Mouse (Mus musculus): ENCODE measurements around the gene Doc2g. TPM values are rescaled to one million over a fixed set of nuclear protein-coding genes. Genes with fewer than 3 reads are reported as not detected.

Doc2g gene
- total and polyA plus RNA-seq, 2 experiments from 2014 or later: 5.5 to 8.8 TPM

DNA sequence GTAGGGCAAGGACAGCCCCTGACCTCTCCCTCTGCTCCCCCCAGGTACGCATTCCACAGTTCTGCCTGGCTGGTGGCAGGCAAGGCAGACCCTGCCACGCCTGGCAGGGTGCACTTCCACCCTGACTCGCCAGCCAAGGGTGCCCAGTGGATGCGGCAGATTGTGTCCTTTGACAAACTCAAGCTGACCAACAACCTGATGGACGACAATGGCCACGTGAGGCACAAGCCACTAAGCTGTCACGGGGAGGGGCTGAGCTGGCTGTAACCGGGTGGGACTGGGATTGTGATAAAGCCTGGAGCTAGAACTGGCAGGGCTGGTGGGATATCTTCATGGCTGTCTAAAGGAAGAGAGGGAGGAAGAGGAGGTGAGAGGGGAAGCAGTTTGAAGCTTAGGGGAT is 5.9 kb upstream of the Doc2g start:
- H3K4me1 ChIP-seq (ENCODE audit: insufficient read depth, low read length): peaks cover 7% of the 10 kb centered on the region; the same call in 1 of the 2 replicates
- no peak overlapping the region for H3K9ac ChIP-seq (replicated peaks; ENCODE audit: low read length, poor library complexity, severe bottlenecking)
- WGBS: 59% methylated on average over 8 of the region's 8 CpGs
- H3K9me3 ChIP-seq (ENCODE audit: low read length): no peaks in the 10 kb centered on the region
- ATAC-seq (ENCODE audit: low FRiP score): no peak
- DNase-seq (ENCODE audit: low spot score): no peak
- no peak for TF ChIP-seq CTCF (IDR thresholded peaks at IDR 0.05)
- H3K4me2 ChIP-seq (ENCODE audit: low read depth, low read length, poor library complexity, severe bottlenecking): no peak overlapping the region
- no peak overlapping the region for H3K27ac ChIP-seq (ENCODE audit: low read depth, low read length)
- no peaks in the 10 kb centered on the region for H3K36me3 ChIP-seq (ENCODE audit: insufficient read depth, low read length)
- no peaks in the 10 kb centered on the region for H3K27me3 ChIP-seq (ENCODE audit: insufficient read depth, low read length)
- no peak overlapping the region for H3K4me3 ChIP-seq (ENCODE audit: low read depth, low read length)

DNA sequence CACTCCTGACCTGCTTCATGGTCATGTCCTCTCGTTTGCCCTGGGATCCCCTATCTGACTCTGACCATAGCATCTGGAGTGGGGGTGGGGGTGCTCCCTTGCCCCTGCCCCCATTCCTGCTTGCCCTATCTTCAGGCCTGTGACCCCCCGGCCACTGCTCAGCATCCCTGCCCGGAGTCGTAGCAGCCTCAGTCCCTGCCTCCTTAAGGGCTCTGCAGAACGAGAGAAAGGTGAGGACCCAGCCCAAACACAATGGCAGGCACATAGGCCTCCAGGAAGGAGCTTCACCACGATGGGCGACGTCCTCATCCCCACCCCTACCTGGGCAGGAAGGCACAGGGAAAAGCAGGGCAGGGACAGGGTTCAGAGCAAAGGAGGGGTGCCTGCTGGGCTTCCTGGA is 4.8 kb upstream of the Doc2g start:
- no peak for DNase-seq (ENCODE audit: low spot score)

DNA sequence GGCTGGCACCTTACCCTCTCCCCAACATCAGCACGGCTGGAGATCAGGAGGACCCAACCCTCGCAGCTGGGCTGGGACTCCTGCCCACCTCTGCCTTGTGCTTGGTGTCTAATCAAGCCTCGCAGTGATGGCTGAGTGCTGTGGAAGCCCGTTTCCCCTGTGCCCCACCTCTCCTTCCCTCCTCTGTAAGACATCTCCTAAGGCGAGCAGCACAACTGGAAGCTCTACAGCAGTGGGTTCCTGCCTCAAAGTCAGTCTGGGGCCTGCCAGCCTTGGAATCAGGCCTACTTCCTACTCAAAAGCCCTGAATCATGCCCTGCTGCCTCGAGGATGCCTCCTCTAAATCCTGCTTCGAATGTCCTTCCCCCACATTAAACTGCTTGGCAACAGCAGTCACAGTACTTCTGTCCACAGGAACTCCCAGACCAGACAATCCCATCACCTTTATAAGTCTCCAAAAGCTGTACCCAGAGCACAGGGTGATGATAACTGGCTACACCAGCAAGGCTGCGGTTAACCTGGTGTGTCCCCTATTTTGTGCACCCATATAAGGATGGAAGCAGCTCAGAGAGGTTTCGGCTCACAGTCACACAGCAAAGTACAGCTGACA is 3.9 kb upstream of the Doc2g start:
- WGBS: 82% methylated on average over 9 of the region's 9 CpGs
- H3K36me3 ChIP-seq (ENCODE audit: insufficient read depth, low read length): no peaks in the 10 kb centered on the region
- H3K4me1 ChIP-seq (ENCODE audit: insufficient read depth, low read length): peaks cover 7% of the 10 kb centered on the region; the same call in 1 of the 2 replicates
- no peak overlapping the region for H3K9ac ChIP-seq (replicated peaks; ENCODE audit: low read length, poor library complexity, severe bottlenecking)
- TF ChIP-seq CTCF (IDR thresholded peaks at IDR 0.05): no peak
- DNase-seq (ENCODE audit: low spot score) (no peak), ATAC-seq (ENCODE audit: low FRiP score) (no peak)
- H3K4me3 ChIP-seq (ENCODE audit: low read depth, low read length): peak overlapping the region; percentile 56; the same call in 1 of the 2 replicates
- no peaks in the 10 kb centered on the region for H3K27me3 ChIP-seq (ENCODE audit: insufficient read depth, low read length)
- no peak overlapping the region for H3K27ac ChIP-seq (ENCODE audit: low read depth, low read length)
- no peaks in the 10 kb centered on the region for H3K9me3 ChIP-seq (ENCODE audit: low read length)
- peak overlapping the region; percentile 64 for H3K4me2 ChIP-seq (ENCODE audit: low read depth, low read length, poor library complexity, severe bottlenecking)

More for the DNA sequence above, 4.8 kb upstream of the Doc2g start:
- Histone ChIP-seq H3K36me3 (ENCODE audit: insufficient read depth, low read length) (no peaks in the 10 kb centered on the region), H3K27ac (ENCODE audit: low read depth, low read length) (no peak overlapping the region), H3K4me2 (ENCODE audit: low read depth, low read length, poor library complexity, severe bottlenecking) (no peak overlapping the region), H3K9ac (replicated peaks; ENCODE audit: low read length, poor library complexity, severe bottlenecking) (no peak overlapping the region), H3K4me1 (ENCODE audit: insufficient read depth, low read length) (peaks cover 7% of the 10 kb centered on the region; the same call in 1 of the 2 replicates), H3K27me3 (ENCODE audit: insufficient read depth, low read length) (no peaks in the 10 kb centered on the region), H3K4me3 (ENCODE audit: low read depth, low read length) (no peak overlapping the region), H3K9me3 (ENCODE audit: low read length) (no peaks in the 10 kb centered on the region)
- WGBS: 74% methylated on average over 8 of the region's 8 CpGs
- no peak for ATAC-seq (ENCODE audit: low FRiP score)
- TF ChIP-seq CTCF (IDR thresholded peaks at IDR 0.05): no peak

DNA sequence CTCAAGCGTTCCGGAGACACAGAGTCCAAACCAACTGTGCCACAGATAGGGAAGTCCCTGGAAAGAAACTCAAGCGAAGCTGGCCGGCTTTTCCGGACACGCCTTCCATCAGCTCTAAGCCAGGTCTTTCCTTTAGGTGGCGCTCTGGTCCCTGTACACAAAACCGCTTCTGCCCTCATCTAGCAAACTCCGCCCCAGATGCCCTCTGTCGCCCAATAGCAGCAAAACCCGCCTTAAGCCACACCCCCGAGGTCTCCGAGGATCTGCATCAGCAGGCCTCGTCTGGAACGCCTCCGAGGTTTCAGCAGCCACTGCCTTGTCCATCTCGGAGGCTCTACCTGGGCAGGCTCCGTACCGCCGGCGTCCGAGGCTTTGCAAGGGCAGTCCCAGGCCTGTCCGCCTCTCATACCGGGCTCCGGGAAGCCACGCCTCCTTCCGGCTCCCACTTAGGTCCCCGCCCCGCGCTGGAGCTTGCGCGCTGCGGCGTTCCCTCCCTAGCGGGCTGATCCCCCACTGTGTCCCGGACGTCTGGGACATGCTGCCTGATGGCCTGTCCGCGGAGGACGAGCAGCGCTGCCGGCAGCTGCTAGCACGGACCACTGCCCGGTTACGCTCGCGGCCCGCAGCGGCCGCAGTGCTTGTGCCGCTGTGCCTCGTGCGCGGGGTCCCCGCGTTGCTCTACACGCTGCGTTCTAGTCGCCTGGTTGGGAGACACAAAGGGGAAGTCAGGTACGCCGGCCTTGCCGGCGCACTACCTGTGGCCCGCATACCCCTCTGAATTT is 2.8 kb upstream of the Doc2g start, which contains the start of the genes Nudt8 and Gm49405:
TSS of gene Nudt8 (plus strand) at position 462 of the 782 bp plus-strand sequence.
TSS of gene Gm49405 (plus strand) at position 508 of the 782 bp plus-strand sequence.
- H3K9ac ChIP-seq (replicated peaks; ENCODE audit: low read length, poor library complexity, severe bottlenecking): peak within 1 kb of the TSS; percentile 90
- under 1% methylated on average over 64 of the region's 64 CpGs for WGBS
- H3K4me1 ChIP-seq (ENCODE audit: insufficient read depth, low read length): peaks cover 7% of the 10 kb centered on the region; the same call in 1 of the 2 replicates
- no peaks in the 10 kb centered on the region for H3K9me3 ChIP-seq (ENCODE audit: low read length)
- H3K27me3 ChIP-seq (ENCODE audit: insufficient read depth, low read length): no peaks in the 10 kb centered on the region
- peak within 1 kb of the TSS; percentile 56 for H3K4me3 ChIP-seq (ENCODE audit: low read depth, low read length)
- peak; percentile 88 for ATAC-seq (ENCODE audit: low FRiP score)
- no peaks in the 10 kb centered on the region for H3K36me3 ChIP-seq (ENCODE audit: insufficient read depth, low read length)
- peak; percentile 98 for DNase-seq (ENCODE audit: low spot score)
- TF ChIP-seq CTCF (IDR thresholded peaks at IDR 0.05): peak; percentile 88
- peak within 1 kb of the TSS; percentile 64 for H3K4me2 ChIP-seq (ENCODE audit: low read depth, low read length, poor library complexity, severe bottlenecking)
- peak within 1 kb of the TSS; percentile 93 for H3K27ac ChIP-seq (ENCODE audit: low read depth, low read length)

DNA sequence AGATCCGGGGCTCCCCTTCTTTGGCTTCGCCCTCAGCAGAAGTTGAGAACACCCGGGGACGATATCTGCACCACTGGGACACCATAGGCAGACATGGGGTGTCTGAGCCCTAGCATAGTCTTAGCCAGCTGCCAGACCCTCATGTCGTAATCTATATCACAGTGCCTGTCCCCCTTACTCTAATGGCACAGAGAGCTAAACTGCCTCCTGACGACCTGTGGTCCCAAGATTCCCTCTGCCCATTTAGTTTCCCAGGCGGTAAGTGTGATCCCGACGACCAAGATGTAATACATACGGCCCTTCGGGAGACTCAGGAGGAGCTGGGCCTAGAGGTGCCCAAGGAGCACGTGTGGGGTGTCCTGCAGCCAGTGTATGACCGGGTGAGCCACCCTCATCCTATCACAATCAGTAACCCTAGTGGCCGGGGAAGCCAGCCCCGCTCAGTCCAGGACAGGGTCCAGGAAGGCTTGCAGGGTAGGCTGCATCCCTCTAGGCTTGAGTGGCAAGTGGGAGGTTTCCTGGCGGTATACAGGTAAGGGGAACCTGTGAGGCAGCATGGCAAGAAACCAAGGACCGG is 2.1 kb upstream of the Doc2g start:
- WGBS: 18% methylated on average over 17 of the region's 17 CpGs
- no peak for DNase-seq (ENCODE audit: low spot score)
- Histone ChIP-seq H3K36me3 (ENCODE audit: insufficient read depth, low read length) (peaks cover 4% of the 10 kb centered on the region), H3K4me1 (ENCODE audit: insufficient read depth, low read length) (peaks cover 7% of the 10 kb centered on the region; the same call in 1 of the 2 replicates), H3K4me2 (ENCODE audit: low read depth, low read length, poor library complexity, severe bottlenecking) (peak overlapping the region; percentile 64), H3K27ac (ENCODE audit: low read depth, low read length) (peak overlapping the region; percentile 93), H3K27me3 (ENCODE audit: insufficient read depth, low read length) (no peaks in the 10 kb centered on the region), H3K4me3 (ENCODE audit: low read depth, low read length) (peak overlapping the region; percentile 56), H3K9ac (replicated peaks; ENCODE audit: low read length, poor library complexity, severe bottlenecking) (peak overlapping the region; percentile 90), H3K9me3 (ENCODE audit: low read length) (no peaks in the 10 kb centered on the region)
- no peak for ATAC-seq (ENCODE audit: low FRiP score)
- no peak for TF ChIP-seq CTCF (IDR thresholded peaks at IDR 0.05)
